Mouse (Mus musculus) adipocyte (in vitro differentiated cells): ENCODE measurements around the gene Bend6.
"Not testable (repeated sequence)": the region's sequence is repeated elsewhere in the genome, so short reads cannot be mapped to it uniquely, and the experiment has no call there.

Experiments used
- DNase-seq: peaks from one replicate; pipeline ENCODE4 v3.0.0-alpha.2; 2016; ENCODE audit warnings: low spot score

Gene Bend6

GRCm38 (mm10) chr1:33906927-33907326 lies 689 bp downstream of the Bend6 start:
- no peak for DNase-seq

GRCm38 (mm10) chr1:33906216-33906615 lies 1.4 kb downstream of the Bend6 start:
- no peak for DNase-seq

GRCm38 (mm10) chr1:33903587-33903986 lies 4.0 kb downstream of the Bend6 start:
- DNase-seq, result no peak

- DNase-seq, result peak; percentile 35
These were observed 7.4 kb downstream of the Bend6 start for GRCm38 (mm10) chr1:33900175-33900574.

- no peak for DNase-seq
These were observed 9.2 kb downstream of the Bend6 start for GRCm38 (mm10) chr1:33898373-33898772.

GRCm38 (mm10) chr1:33897426-33897825 lies 10.2 kb downstream of the Bend6 start:
- no peak for DNase-seq

GRCm38 (mm10) chr1:33896666-33897065 lies 10.9 kb downstream of the Bend6 start:
- no peak for DNase-seq

- no peak for DNase-seq
These were observed 11.5 kb downstream of the Bend6 start for GRCm38 (mm10) chr1:33896116-33896515.

GRCm38 (mm10) chr1:33892784-33893183 lies 14.8 kb downstream of the Bend6 start:
- DNase-seq, result peak; percentile 62

GRCm38 (mm10) chr1:33883102-33883839 lies 24.3 kb downstream of the Bend6 start:
- peak; percentile 37 for DNase-seq

- DNase-seq, result no peak
These were observed 29.4 kb downstream of the Bend6 start for GRCm38 (mm10) chr1:33878170-33878569.

GRCm38 (mm10) chr1:33876416-33876815 lies 31.2 kb downstream of the Bend6 start:
- DNase-seq, result peak; percentile 22

- peak; percentile 19 for DNase-seq
These were observed 31.9 kb downstream of the Bend6 start for GRCm38 (mm10) chr1:33875691-33876090.

GRCm38 (mm10) chr1:33873561-33873960 lies 34.1 kb downstream of the Bend6 start:
- no peak for DNase-seq

- DNase-seq, result no peak
These were observed 38.2 kb downstream of the Bend6 start for GRCm38 (mm10) chr1:33869437-33869836.

GRCm38 (mm10) chr1:33869031-33869430 lies 38.6 kb downstream of the Bend6 start:
- DNase-seq, result no peak

- no peak for DNase-seq
These were observed 60.8 kb downstream of the Bend6 start for GRCm38 (mm10) chr1:33846807-33847206.

GRCm38 (mm10) chr1:33843823-33844222 lies 63.8 kb downstream of the Bend6 start:
- no peak for DNase-seq

- not testable (repeated sequence) for DNase-seq
These were observed 68.7 kb downstream of the Bend6 start for GRCm38 (mm10) chr1:33838952-33839351.

GRCm38 (mm10) chr1:33830586-33830985 lies 77.0 kb downstream of the Bend6 start:
- no peak for DNase-seq

- no peak for DNase-seq
These were observed 89.7 kb downstream of the Bend6 start for GRCm38 (mm10) chr1:33817931-33818330.

- peak; percentile 86 for DNase-seq
These were observed 93.5 kb downstream of the Bend6 start, which contains the start of gene Zfp451 for GRCm38 (mm10) chr1:33813868-33814794. Zfp451 (minus strand) TSS chr1:33814595.

GRCm38 (mm10) chr1:33813495-33813867 lies 94.1 kb downstream of the Bend6 start:
- DNase-seq, result no peak
